Mouse (Mus musculus): ENCODE measurements around the gene Gm10553. TPM values are rescaled to one million over a fixed set of nuclear protein-coding genes. Genes with fewer than 3 reads are reported as not detected.

Gm10553 gene
- polyA plus RNA-seq (2017; shearing (Covaris generic)), result not detected

GRCm38 (mm10) chr1:85099864-85100263 lies at the start of gene Gm10553:
TSS of gene Gm10553 (plus strand) at chr1:85100164.

GRCm38 (mm10) chr1:85109753-85110152 lies 9.8 kb downstream of the Gm10553 start, which contains the start of gene A530032D15Rik:
TSS of gene A530032D15Rik (minus strand) at chr1:85109853.

Other genes starting within 250 kb of the Gm10553 start
- gene Slc16a14, start 165.0 kb upstream of the Gm10553 start, polyA plus RNA-seq (2017; shearing (Covaris generic)), result not detected
- 0.61 TPM for gene A530032D15Rik, start 9.7 kb downstream of the Gm10553 start, polyA plus RNA-seq (2017; shearing (Covaris generic))
- 22.8 TPM for gene C130026I21Rik, start 170.4 kb downstream of the Gm10553 start, polyA plus RNA-seq (2017; shearing (Covaris generic))